Mouse (Mus musculus): ENCODE results near the gene 1700029I15Rik.

Gene 1700029I15Rik

GRCm38 (mm10) chr2:92381901-92382588 lies at the start of gene 1700029I15Rik:
1700029I15Rik (plus strand) TSS chr2:92382538.
- no peak for DNase-seq (ENCODE audit: low read depth, low spot score)

DNA sequence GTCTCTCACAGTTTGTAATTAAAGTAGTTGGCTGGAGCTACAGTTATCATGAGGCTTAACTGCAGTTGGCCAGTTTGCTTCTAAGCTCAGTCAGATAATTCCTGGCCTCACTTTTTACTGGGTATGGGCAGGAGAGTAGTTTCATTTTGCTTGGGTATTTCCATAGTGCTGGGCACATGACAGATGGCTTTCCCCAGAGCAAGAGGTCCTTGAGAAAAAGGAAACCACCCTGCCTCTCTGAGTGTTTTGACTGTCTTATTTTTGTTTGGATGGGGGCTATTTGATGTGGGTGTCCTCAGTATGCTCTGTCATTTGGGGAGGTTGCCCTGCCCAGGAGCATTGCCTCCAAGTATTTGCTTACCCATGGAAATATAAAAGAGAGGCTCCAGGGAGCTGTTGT lies 39.9 kb upstream of the 1700029I15Rik start:
- DNase-seq (ENCODE audit: low read depth, low spot score), result no peak

DNA sequence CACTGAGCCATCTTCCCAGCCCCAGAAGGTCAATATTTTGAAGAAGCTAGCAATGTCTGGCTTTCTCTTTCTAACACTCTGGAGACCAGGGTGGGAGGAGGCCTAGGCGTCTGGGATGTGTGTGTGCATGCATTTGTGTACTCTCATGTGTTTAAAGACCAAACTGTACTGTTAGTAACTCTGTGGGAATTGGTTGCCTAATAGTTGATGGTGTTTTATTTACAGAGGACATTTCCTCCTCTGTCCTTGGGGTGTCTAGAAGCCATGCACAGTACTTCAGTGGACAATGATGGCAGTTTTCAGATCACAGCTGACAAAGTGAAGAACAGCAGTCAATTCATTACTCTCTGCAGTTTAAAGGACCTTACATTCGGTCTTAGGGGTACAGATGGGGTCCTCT lies 35.1 kb upstream of the 1700029I15Rik start:
- DNase-seq (ENCODE audit: low read depth, low spot score), result no peak

DNA sequence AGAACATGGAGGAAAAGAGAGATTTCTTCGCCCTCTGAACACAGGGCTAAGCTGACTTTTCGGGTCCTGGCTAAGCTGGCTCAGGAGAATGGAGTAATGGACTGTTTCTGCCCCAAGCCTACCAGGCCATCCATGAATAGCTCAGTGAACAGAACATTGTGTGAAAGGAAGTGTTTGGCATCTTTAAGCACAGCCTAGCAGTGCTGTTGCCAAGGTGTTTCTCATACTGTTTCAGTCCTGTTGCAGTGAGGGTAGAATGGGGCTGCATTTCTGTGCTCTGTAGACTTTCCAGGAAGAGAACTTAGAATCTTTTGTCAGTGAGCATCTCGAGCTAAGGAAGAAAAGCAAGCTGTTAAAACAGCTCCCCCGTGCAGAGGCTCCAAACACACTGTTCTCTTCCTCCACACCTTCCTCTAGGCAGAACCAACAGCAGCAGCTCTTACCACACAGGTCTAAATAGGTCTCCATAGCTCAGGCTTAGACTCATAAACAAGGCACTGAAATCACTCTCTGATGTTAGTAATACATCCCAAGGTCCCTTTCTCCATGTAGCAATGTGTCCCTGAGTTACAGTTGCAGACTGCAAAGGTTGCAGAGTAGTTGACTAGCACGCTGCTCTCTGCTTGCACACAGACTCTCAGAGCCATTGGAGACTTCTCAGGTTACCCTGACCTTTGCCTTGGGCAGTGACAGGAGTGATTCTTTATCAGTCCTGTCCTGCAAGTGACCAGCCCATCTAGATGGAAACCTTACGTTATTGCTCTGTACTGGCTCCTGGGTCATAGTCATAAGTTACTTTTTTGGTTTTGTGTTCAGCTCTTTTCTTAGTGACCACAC lies 32.5 kb upstream of the 1700029I15Rik start:
- no peak for DNase-seq (ENCODE audit: low read depth, low spot score)

- DNase-seq (ENCODE audit: low read depth, low spot score), result no peak
These were observed 31.7 kb upstream of the 1700029I15Rik start for GRCm38 (mm10) chr2:92350686-92351085.

GRCm38 (mm10) chr2:92353402-92353801 lies 28.9 kb upstream of the 1700029I15Rik start:
- DNase-seq (ENCODE audit: low read depth, low spot score), result no peak

GRCm38 (mm10) chr2:92354224-92354623 lies 28.1 kb upstream of the 1700029I15Rik start:
- no peak for DNase-seq (ENCODE audit: low read depth, low spot score)

DNA sequence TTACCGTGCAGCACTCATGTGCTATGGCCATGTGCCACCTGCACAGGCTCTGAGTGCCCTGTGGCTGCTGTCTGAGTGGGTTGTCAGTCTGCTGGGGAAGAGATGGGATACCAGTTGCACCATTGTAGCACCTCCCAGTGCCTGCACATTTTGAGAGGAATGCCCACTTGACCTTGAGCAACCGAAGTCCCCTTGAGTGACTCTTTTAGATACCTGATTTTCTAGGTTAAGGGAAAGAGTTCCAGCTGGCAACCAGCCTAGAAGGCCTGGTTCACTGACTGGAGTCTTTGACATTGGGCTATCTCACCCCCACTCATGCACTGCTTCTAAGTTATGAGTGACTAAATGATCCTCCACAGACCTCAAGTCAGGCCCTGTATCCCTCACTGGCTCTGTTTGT lies 23.0 kb upstream of the 1700029I15Rik start:
- no peak for DNase-seq (ENCODE audit: low read depth, low spot score)

GRCm38 (mm10) chr2:92360186-92360823 lies 22.0 kb upstream of the 1700029I15Rik start:
- no peak for DNase-seq (ENCODE audit: low read depth, low spot score)

GRCm38 (mm10) chr2:92360893-92361292 lies 21.4 kb upstream of the 1700029I15Rik start:
- DNase-seq (ENCODE audit: low read depth, low spot score), result no peak

DNA sequence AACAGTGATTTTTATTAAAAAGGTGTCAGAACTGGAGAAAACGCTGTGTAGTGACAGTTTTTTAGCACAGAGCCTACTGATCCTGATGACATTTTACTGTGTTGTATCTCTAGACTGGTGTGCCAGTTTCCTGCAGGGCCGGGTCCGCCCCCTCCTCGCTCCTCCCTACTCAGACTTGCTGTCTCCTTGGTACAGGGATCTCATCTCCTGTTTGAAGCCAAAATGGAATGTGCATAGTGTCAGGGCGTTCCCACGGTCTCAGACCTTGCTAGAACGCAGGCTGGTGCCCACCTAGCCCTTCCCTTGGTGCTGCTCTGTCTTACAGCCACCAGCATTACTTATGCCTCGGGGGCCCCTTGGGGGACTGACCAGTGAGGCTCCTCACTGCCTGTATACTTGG lies 20.5 kb upstream of the 1700029I15Rik start:
- DNase-seq (ENCODE audit: low read depth, low spot score), result no peak

DNA sequence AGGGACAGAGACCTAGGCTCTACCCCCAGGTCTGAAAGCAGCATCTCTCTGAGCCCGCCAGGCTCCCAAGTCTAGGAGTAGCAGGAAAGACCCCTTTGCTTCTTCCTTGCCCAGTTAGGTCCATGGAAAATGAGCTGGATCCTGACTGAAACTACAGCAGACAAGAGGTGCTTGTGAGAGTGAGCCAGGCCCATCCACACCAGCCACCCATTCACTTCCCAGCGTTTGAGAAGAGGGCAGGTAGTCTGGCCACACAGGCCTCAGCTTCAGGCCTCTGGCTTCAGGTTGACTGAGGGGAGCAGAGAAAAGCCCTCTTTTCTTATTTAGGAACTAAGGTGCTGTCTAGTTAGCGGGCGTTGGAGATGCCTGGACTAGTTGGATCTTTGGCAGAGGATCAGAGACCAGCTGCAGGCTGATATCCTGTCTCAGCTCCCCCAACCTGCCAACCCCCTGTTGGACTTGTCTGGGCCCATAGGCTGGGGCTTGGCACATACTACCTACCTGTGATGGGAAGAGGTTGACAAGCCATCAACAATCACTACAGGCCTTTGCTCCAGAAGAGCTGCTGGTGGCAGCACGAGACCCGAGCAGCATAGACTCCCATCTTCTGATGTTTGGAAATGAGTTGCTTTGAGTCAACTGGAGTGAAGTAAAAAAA lies 19.6 kb upstream of the 1700029I15Rik start:
- no peak for DNase-seq (ENCODE audit: low read depth, low spot score)

GRCm38 (mm10) chr2:92364086-92364485 lies 18.3 kb upstream of the 1700029I15Rik start:
- DNase-seq (ENCODE audit: low read depth, low spot score), result no peak

GRCm38 (mm10) chr2:92365568-92365967 lies 16.8 kb upstream of the 1700029I15Rik start:
- DNase-seq (ENCODE audit: low read depth, low spot score), result no peak

DNA sequence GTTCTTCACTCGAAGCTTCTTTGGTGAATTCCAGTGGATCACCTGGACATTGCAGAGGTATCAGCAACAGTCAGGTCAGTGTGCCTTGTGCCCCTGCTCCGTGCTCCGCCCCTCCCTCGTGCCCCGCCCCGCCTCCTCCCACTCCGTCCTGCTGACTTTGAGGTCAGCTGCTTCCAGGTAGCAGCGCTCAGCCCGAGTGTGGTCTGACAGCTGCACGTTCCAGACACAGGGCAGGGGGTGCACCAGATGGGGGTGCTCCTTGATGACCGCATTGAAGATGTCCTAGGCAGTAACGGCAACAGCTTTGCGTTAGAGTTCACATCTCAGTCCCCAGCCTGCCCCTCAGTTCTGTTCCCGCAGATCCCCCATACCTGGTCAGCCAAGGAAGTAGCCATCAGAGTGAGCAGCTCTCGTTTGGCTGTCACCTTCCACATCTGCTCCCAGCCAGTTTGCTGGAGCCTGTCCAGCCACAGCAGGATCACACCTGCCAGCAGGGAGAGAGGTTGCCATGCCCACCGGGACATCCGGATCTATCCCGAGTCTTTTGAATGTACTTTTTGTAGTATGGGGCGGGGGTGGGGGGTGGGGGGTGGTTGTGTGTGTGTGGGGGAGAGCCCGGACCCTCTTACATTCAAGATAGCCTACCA lies 14.8 kb upstream of the 1700029I15Rik start:
- DNase-seq (ENCODE audit: low read depth, low spot score), result no peak

DNA sequence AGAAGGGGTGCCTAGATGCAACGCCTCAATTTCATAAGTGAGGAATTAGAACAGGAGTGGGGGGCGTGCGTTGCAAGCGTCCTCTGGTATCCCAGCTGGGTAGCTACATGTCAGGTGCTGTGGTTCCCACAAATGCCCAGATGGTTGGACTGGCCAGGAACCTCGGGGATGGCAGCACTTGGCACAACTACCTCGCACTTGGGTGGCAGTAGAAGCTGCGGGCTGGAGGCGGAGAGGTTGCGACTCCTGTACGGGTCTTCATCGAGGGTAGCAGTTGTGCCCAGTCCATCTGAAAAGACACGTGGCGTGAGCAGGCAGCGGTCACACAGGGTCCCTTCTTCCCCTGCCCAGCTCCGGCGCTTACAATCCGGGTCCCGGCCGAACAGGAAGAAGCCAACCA lies 12.0 kb upstream of the 1700029I15Rik start:
- no peak for DNase-seq (ENCODE audit: low read depth, low spot score)

DNA sequence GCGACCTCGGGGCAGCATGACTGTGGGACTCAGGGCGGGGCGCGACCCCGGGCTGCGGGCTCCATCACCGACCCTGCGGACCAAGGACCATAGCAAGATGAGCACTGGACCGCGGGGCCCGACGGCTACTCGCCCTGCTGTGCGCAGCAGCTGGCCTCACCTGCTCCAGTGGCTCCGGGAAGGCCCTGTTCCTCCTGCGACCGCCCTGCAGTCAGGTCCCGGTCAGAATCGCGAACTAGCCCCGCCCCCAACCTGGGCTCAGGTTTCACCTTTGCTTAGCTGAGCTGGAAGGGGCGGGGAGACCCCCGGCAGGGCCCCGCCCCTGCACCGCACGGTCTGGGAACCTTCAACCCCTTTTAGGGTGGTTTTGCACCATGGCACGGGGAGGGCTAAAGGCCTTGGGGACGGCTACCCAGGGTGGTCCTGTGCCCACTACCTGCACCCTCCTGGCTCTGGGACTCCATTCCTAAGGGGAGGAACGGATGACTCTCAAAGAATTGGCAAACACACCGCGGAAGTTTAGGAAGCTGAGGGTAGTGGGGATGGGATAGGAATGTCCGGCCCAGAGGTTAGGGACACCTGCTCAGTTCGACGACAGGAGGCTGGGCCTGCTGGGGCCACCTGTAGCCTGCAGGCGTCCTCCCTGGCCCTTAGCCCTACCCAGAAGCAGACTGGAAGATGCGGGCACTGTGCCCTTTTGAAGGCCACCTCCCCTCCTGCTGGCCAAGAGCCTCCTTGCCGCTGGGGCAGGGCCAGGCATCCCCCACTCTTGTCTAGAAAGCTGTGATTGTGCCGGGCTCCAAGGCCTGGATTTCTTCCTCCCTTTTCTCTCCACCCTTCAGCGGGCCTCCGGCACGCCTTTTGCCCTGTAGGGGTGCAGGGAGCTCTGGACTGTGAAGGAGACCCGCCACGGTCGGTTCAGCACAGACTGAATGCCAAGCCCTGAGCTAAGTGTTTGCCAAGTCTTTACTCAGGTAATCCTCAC lies 11.2 kb upstream of the 1700029I15Rik start:
- DNase-seq (ENCODE audit: low read depth, low spot score), result no peak

DNA sequence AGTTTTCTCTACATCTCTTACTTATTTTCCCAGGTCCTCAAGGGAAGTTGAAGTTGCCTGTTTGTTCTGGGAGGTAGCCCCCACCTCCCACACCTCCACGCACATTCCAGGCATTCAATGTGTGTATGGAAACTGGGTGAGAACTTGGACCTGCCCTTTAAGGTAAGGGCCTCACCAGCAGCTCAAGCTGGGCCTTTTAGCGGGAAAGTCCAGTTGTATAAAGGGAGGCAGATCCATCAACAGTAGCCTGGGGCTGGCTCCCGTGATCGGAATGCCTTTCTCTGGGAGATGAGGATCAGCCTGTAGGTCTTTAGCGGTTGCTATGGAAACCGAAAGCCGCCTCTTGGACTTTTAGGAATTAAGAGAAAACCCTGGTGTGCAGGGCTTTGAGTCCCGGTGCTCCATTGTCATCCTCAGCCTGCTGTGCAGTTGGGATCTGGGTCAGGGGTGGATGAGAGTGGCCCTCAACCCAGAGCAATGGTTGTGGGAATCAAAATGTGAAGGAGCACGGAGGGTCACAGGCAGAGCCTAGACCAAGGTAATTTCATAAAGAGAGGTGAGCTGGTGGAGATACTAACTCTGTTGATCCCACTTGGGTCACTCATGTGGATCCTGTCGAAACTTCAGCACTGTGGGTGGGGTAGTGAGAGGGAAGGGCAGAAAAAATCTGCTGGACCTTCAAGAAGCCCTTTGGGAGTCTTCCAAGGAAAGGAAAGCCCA lies 10.2 kb upstream of the 1700029I15Rik start:
- DNase-seq (ENCODE audit: low read depth, low spot score), result no peak

DNA sequence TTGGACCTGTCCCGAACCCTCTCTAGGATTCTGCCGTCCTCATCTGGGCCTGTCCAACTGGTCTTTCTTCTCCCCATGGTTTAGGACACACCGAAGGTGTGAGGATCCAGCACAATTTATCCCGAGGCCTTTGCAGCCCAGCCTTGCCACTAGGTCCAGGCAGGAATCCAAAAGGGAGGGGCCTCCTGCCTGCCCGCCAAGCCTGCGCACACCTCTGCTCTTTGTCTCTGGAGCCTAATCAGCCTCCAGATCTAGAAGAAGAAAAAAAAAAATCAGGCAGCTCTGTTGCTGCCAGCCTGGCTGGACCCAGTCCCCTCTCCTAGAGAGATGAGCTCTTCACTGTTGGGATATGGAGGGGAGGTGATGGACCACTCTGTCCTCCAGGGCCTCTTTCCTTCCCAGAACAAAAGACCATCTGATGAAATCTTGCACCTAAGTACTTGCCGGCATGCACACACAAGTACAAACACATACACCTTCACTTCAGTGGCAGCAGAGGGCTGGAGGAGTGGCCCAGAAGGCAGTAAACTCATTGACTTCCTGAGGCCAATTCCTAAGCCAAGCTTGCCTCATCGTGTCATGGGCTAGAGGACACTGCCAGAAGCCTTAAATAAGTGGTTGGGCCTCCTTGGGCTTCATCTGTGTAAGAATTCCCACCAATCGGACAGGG lies 9.4 kb upstream of the 1700029I15Rik start:
- no peak for DNase-seq (ENCODE audit: low read depth, low spot score)
